ENCODE assay signal across 8 mouse cellular contexts in genomic region chr3:55782771-55783170, GRCm38 (mm10). TPM values are rescaled to one million over a fixed set of nuclear protein-coding genes. Genes with fewer than 3 reads are reported as not detected.
DNase-seq lines count a peak whose midpoint lies in the region; ATAC-seq and TF ChIP-seq lines count a peak whose summit lies in the region.

No protein-coding gene starts in this region.

- no peaks in the 10 kb centered on the region for H3K9me3 ChIP-seq in heart, embryonic 12.5 days (replicated peaks)
- H3K9me3 ChIP-seq in limb, embryonic 12.5 days, result no peaks in the 10 kb centered on the region

- H3K4me2 ChIP-seq in heart, embryonic 12.5 days, result peak overlapping the region; percentile 78
- peak overlapping the region; percentile 87 for H3K4me2 ChIP-seq in limb, embryonic 12.5 days

- peaks cover 8% of the 10 kb centered on the region; the same call in 1 of the 2 replicates for H3K4me1 ChIP-seq in thymus, adult 2 months (replicated peaks; ENCODE audit: control insufficient read depth, insufficient read depth, low read length)
- H3K4me1 ChIP-seq in heart, embryonic 12.5 days (replicated peaks), result peaks cover 35% of the 10 kb centered on the region
- H3K4me1 ChIP-seq in limb, embryonic 12.5 days (replicated peaks), result peaks cover 24% of the 10 kb centered on the region
- no peaks in the 10 kb centered on the region; the same call in 1 of the 2 replicates for H3K4me1 ChIP-seq in small intestine, adult 2 months (ENCODE audit: control insufficient read depth, insufficient read depth, insufficient read length, low read length)

- ATAC-seq in heart, embryonic 12.5 days (ENCODE audit: insufficient number of reproducible peaks, low FRiP score), result no peak
- no peak for ATAC-seq in limb, embryonic 12.5 days (ENCODE audit: insufficient number of reproducible peaks, insufficient read depth, low FRiP score, low TSS enrichment, low read depth)

- 6% methylated on average over 22 of the region's 22 CpGs for WGBS in thymus, adult 2 months
- WGBS in heart, embryonic 12.5 days, result 1% methylated on average over 22 of the region's 22 CpGs
- under 1% methylated on average over 22 of the region's 22 CpGs for WGBS in limb, embryonic 12.5 days
- 59% methylated on average over 22 of the region's 22 CpGs for WGBS in small intestine, adult 2 months

- TF ChIP-seq POLR2A in thymus, adult 2 months (IDR thresholded peaks at IDR 0.05; ENCODE audit: control insufficient read depth, extremely low read depth, insufficient read depth, low read length, poor library complexity), result no peak
- no peak for TF ChIP-seq POLR2A in small intestine, adult 2 months (IDR thresholded peaks at IDR 0.05; ENCODE audit: low read depth, low read length)

- peaks cover 31% of the 10 kb centered on the region for H3K27me3 ChIP-seq in thymus, adult 2 months (ENCODE audit: control insufficient read depth, insufficient read depth, low read length)
- peaks cover 57% of the 10 kb centered on the region for H3K27me3 ChIP-seq in heart, embryonic 12.5 days (replicated peaks)
- H3K27me3 ChIP-seq in limb, embryonic 12.5 days, result peaks cover 28% of the 10 kb centered on the region; the same call in 1 of the 2 replicates
- H3K27me3 ChIP-seq in small intestine, adult 2 months (ENCODE audit: control insufficient read depth, insufficient read depth, low read length), result peaks cover 4% of the 10 kb centered on the region; the same call in 1 of the 2 replicates

- no peak overlapping the region for H3K27ac ChIP-seq in thymus, adult 2 months (ENCODE audit: control insufficient read depth, insufficient read depth, low read length)
- H3K27ac ChIP-seq in heart, embryonic 12.5 days (ENCODE audit: poor library complexity, severe bottlenecking), result no peak overlapping the region
- peak overlapping the region; percentile 97 for H3K27ac ChIP-seq in limb, embryonic 12.5 days
- H3K27ac ChIP-seq in small intestine, adult 2 months (ENCODE audit: insufficient read depth, low read depth, low read length), result no peak overlapping the region

- H3K4me3 ChIP-seq in thymus, adult 2 months (ENCODE audit: control insufficient read depth, insufficient read depth, low read length), result peak overlapping the region; percentile 30
- peak overlapping the region; percentile 43 for H3K4me3 ChIP-seq in heart, embryonic 12.5 days
- peak overlapping the region; percentile 64 for H3K4me3 ChIP-seq in limb, embryonic 12.5 days (replicated peaks)
- H3K4me3 ChIP-seq in small intestine, adult 2 months (ENCODE audit: low read depth, low read length), result peak overlapping the region; percentile 43

- no peaks in the 10 kb centered on the region for H3K36me3 ChIP-seq in thymus, adult 2 months (ENCODE audit: control insufficient read depth, insufficient read depth, low read length)
- H3K36me3 ChIP-seq in heart, embryonic 12.5 days, result no peaks in the 10 kb centered on the region
- H3K36me3 ChIP-seq in limb, embryonic 12.5 days, result no peaks in the 10 kb centered on the region
- no peaks in the 10 kb centered on the region for H3K36me3 ChIP-seq in small intestine, adult 2 months (ENCODE audit: control insufficient read depth, insufficient read depth, low read length)

- DNase-seq in adrenal gland, postnatal 10 days, result peak; percentile 15
- no peak for DNase-seq in adrenal gland, adult 8-10 months
- DNase-seq in thymus, adult 2 months, result no peak
- DNase-seq in thymus, adult 18-20 months, result no peak
- DNase-seq in ovary, postnatal 14 days (ENCODE audit: low spot score), result no peak

- no peak overlapping the region for H3K9ac ChIP-seq in heart, embryonic 12.5 days
- peak overlapping the region; percentile 93 for H3K9ac ChIP-seq in limb, embryonic 12.5 days (replicated peaks)

- no peak for TF ChIP-seq CTCF in thymus, adult 2 months (IDR thresholded peaks at IDR 0.05; ENCODE audit: borderline replicate concordance, control insufficient read depth, extremely low read depth, insufficient read depth, low read length, poor library complexity)
- no peak for TF ChIP-seq CTCF in small intestine, adult 2 months (IDR thresholded peaks at IDR 0.05; ENCODE audit: extremely low read depth, insufficient read length, insufficient replicate concordance, low read depth, low read length)

RNA-seq across cellular contexts. Expression of gene Mab21l1, which starts 0.5 kb away (rescaled TPM):
- 1 to 10 TPM; 1.4 to 2.9 TPM for total RNA-seq in adrenal gland, postnatal 10 days (2021)
- 1 to 10 TPM; 2.0 to 4.0 (median 3.4) TPM for total RNA-seq in adrenal gland, adult 8-10 months (2022)
- 0.06 TPM in 1 of 2 replicates, not detected in the other for polyA plus RNA-seq in thymus, adult 2 months (2012; rRNA removed)
- 0.42 and 0.87 TPM in 2 replicates for polyA plus RNA-seq in heart, embryonic 12.5 days (2016; fragmentation: Nextera tagmentation; extraction: Ambion mirVana)
- 72.6 and 89.1 TPM in 2 replicates for polyA plus RNA-seq in limb, embryonic 12.5 days (2016; fragmentation: Nextera tagmentation; extraction: Ambion mirVana)
- polyA plus RNA-seq in small intestine, adult 2 months (2012; rRNA removed), result 0.11 TPM in 1 of 2 replicates, not detected in the other

Comparison
In these comparisons a context has a peak if more than half of its experiments do, and no peak if none do; other contexts are left out.
1. RNA of gene Mab21l1, which starts 0.5 kb away (polyA plus RNA-seq): 72.6 to 89.1 TPM in limb, embryonic 12.5 days; 0.42 to 0.87 TPM in heart, embryonic 12.5 days, 0.11 TPM in small intestine, adult 2 months and 0.06 TPM in thymus, adult 2 months; every median in the first group is over 10 times any median in the second.
2. Peak in every context shown above with its lines, with median percentiles within 50 percentile points of each other: H3K4me3 ChIP-seq.